Mouse (Mus musculus) heart, embryonic 11.5 days (tissue): ENCODE results near the gene Pip4k2c. TPM values are rescaled to one million over a fixed set of nuclear protein-coding genes. Genes with fewer than 3 reads are reported as not detected.

Experiments
- ATAC-seq: fragments of 200-750 bp; cut with Nextera tagmentation; replicated peaks from 2 replicates; pipeline ENCODE4 v1.8.0; 2017; ENCODE audit warnings: moderate library complexity; ENCODE audit not compliant: insufficient number of reproducible peaks, low FRiP score, low TSS enrichment
- H3K27ac ChIP-seq: fragments of 300-500 bp; sonication (generic); 2 replicates; pipeline ENCODE4 v1.5.1; 2014; ENCODE audit warnings: mild to moderate bottlenecking, low read depth, low read length
- H3K27me3 ChIP-seq: fragments of 300-500 bp; sonication (generic); 2 replicates; pipeline ENCODE4 v1.6.1; 2014; ENCODE audit warnings: mild to moderate bottlenecking, low read length, mixed read lengths; ENCODE audit not compliant: control insufficient read depth, insufficient read depth
- H3K36me3 ChIP-seq: fragments of 300-500 bp; sonication (generic); 2 replicates; pipeline ENCODE4 v1.6.1; 2014; ENCODE audit warnings: mild to moderate bottlenecking, low read length, moderate library complexity, mixed read lengths; ENCODE audit not compliant: control insufficient read depth, insufficient read depth
- H3K4me1 ChIP-seq: fragments of 300-500 bp; sonication (generic); 2 replicates; pipeline ENCODE4 v1.6.1; 2014; ENCODE audit warnings: low read length; ENCODE audit not compliant: control insufficient read depth, insufficient read depth
- H3K4me2 ChIP-seq: fragments of 300-500 bp; sonication (generic); 2 replicates; pipeline ENCODE4 v1.6.1; 2014; ENCODE audit warnings: mild to moderate bottlenecking, moderate library complexity
- H3K4me3 ChIP-seq: fragments of 300-500 bp; sonication (generic); 2 replicates; pipeline ENCODE4 v1.5.1; 2014; ENCODE audit warnings: low read depth, low read length
- H3K9ac ChIP-seq: fragments of 300-500 bp; sonication (generic); 2 replicates; pipeline ENCODE4 v1.6.1; 2014; ENCODE audit warnings: mild to moderate bottlenecking, low read depth, low read length, moderate library complexity
- H3K9me3 ChIP-seq: fragments of 300-500 bp; sonication (generic); replicated peaks from 2 replicates; pipeline ENCODE4 v1.6.1; 2016; ENCODE audit warnings: low read length; ENCODE audit not compliant: control insufficient read depth
- WGBS: fragments of 180-500 bp; shearing (Covaris S2); extraction: QIAGEN DNeasy Blood & Tissue Kit; methylation state at CpG from one replicate; pipeline ENCODE4 v1.1.7; 2014; ENCODE audit not compliant: insufficient replicate concordance; 5-methylcytosine and 5-hydroxymethylcytosine counted together
- polyA plus RNA-seq: library from polyadenylated mRNA; unstranded; fragments of >200 nt; fragmentation: Nextera tagmentation; extraction: Ambion mirVana; gene quantifications from 2 replicates; pipeline ENCODE4 v1.2.1, GENCODE M21; 2014

Gene Pip4k2c
- polyA plus RNA-seq, 1 experiment from 2014 or later = 20.8 TPM

GRCm38 (mm10) chr10:127183759-127184158 is 27.6 kb downstream of the Pip4k2c start:
- Histone ChIP-seq H3K36me3 (peaks cover 5% of the 10 kb centered on the region; the same call in 1 of the 2 replicates), H3K27me3 (peaks cover 41% of the 10 kb centered on the region), H3K9ac (no peak overlapping the region), H3K4me2 (peak overlapping the region; percentile 46), H3K4me3 (0 out of 2 replicates have a peak overlapping the region, but pooled peaks have one; percentile 6), H3K27ac (no peak overlapping the region), H3K9me3 (no peaks in the 10 kb centered on the region), H3K4me1 (peaks cover 17% of the 10 kb centered on the region)
- WGBS = 16% methylated on average over 20 of the region's 20 CpGs
- no peak for ATAC-seq

GRCm38 (mm10) chr10:127182624-127183023 is 28.8 kb downstream of the Pip4k2c start:
- 85% methylated on average over 4 of the region's 4 CpGs for WGBS
- ATAC-seq = no peak
- no peak overlapping the region for H3K4me3 ChIP-seq
- H3K4me2 ChIP-seq = peak overlapping the region; percentile 14; the same call in 1 of the 2 replicates
- no peak overlapping the region for H3K27ac ChIP-seq
- peaks cover 22% of the 10 kb centered on the region for H3K4me1 ChIP-seq
- H3K36me3 ChIP-seq = peaks cover 5% of the 10 kb centered on the region; the same call in 1 of the 2 replicates
- H3K9me3 ChIP-seq = no peaks in the 10 kb centered on the region
- H3K9ac ChIP-seq = no peak overlapping the region
- H3K27me3 ChIP-seq = peaks cover 51% of the 10 kb centered on the region

GRCm38 (mm10) chr10:127181566-127181965 is 29.8 kb downstream of the Pip4k2c start:
- Histone ChIP-seq H3K9me3 (no peaks in the 10 kb centered on the region), H3K27ac (no peak overlapping the region), H3K4me1 (peaks cover 25% of the 10 kb centered on the region), H3K4me3 (no peak overlapping the region), H3K9ac (no peak overlapping the region), H3K27me3 (peaks cover 57% of the 10 kb centered on the region), H3K36me3 (0 out of 2 replicates have a peak, but pooled peaks cover 5% of the 10 kb centered on the region), H3K4me2 (no peak overlapping the region)
- no peak for ATAC-seq
- 60% methylated on average over 6 of the region's 6 CpGs for WGBS

- H3K9me3 ChIP-seq = no peaks in the 10 kb centered on the region
- no peak for ATAC-seq
- peaks cover 25% of the 10 kb centered on the region for H3K4me1 ChIP-seq
- no peak overlapping the region for H3K9ac ChIP-seq
- 0 out of 2 replicates have a peak, but pooled peaks cover 5% of the 10 kb centered on the region for H3K36me3 ChIP-seq
- H3K4me2 ChIP-seq = peak overlapping the region; percentile 58
- peaks cover 64% of the 10 kb centered on the region for H3K27me3 ChIP-seq
- no peak overlapping the region for H3K27ac ChIP-seq
- whole genome bisulfite sequencing = 6% methylated on average over 3 of the region's 3 CpGs
- peak overlapping the region; percentile 24 for H3K4me3 ChIP-seq
Measured at GRCm38 (mm10) chr10:127180695-127181047, 30.7 kb downstream of the Pip4k2c start.

- Histone ChIP-seq H3K27me3 (peaks cover 64% of the 10 kb centered on the region), H3K27ac (no peak within 1 kb of the TSS), H3K36me3 (0 out of 2 replicates have a peak, but pooled peaks cover 5% of the 10 kb centered on the region), H3K4me1 (peaks cover 25% of the 10 kb centered on the region), H3K4me3 (peak within 1 kb of the TSS; percentile 24), H3K9ac (0 out of 2 replicates have a peak within 1 kb of the TSS, but pooled peaks have one; percentile 1), H3K9me3 (no peaks in the 10 kb centered on the region), H3K4me2 (peak within 1 kb of the TSS; percentile 58)
- WGBS = under 1% methylated on average over 34 of the region's 34 CpGs
- ATAC-seq = no peak
Measured at GRCm38 (mm10) chr10:127179871-127180694, 31.3 kb downstream of the Pip4k2c start, which contains the start of gene Slc26a10. Gene Slc26a10 (minus strand): TSS chr10:127180645.

GRCm38 (mm10) chr10:127178286-127179027 is 32.9 kb downstream of the Pip4k2c start:
- Histone ChIP-seq H3K27me3 (peaks cover 66% of the 10 kb centered on the region), H3K36me3 (0 out of 2 replicates have a peak, but pooled peaks cover 4% of the 10 kb centered on the region), H3K4me2 (peak overlapping the region; percentile 58), H3K9ac (peak overlapping the region; percentile 31; the same call in 1 of the 2 replicates), H3K4me1 (peaks cover 22% of the 10 kb centered on the region), H3K4me3 (peak overlapping the region; percentile 34), H3K9me3 (no peaks in the 10 kb centered on the region), H3K27ac (no peak overlapping the region)
- no peak for ATAC-seq
- 5% methylated on average over 41 of the region's 41 CpGs for WGBS

- peak overlapping the region; percentile 34 for H3K4me3 ChIP-seq
- no peak for ATAC-seq
- no peaks in the 10 kb centered on the region for H3K9me3 ChIP-seq
- H3K4me1 ChIP-seq = peaks cover 22% of the 10 kb centered on the region
- H3K27me3 ChIP-seq = peaks cover 60% of the 10 kb centered on the region
- H3K9ac ChIP-seq = peak overlapping the region; percentile 31; the same call in 1 of the 2 replicates
- H3K27ac ChIP-seq = no peak overlapping the region
- 2% methylated on average over 23 of the region's 23 CpGs for WGBS
- H3K36me3 ChIP-seq = no peaks in the 10 kb centered on the region
- H3K4me2 ChIP-seq = peak overlapping the region; percentile 58
Measured at GRCm38 (mm10) chr10:127177719-127178118, 33.7 kb downstream of the Pip4k2c start.

GRCm38 (mm10) chr10:127177235-127177634 is 34.1 kb downstream of the Pip4k2c start:
- no peaks in the 10 kb centered on the region for H3K9me3 ChIP-seq
- H3K4me2 ChIP-seq = peak overlapping the region; percentile 58
- peak overlapping the region; percentile 34; the same call in 1 of the 2 replicates for H3K4me3 ChIP-seq
- H3K4me1 ChIP-seq = peaks cover 22% of the 10 kb centered on the region
- WGBS = 23% methylated on average over 9 of the region's 9 CpGs
- H3K36me3 ChIP-seq = no peaks in the 10 kb centered on the region
- H3K27ac ChIP-seq = no peak overlapping the region
- no peak for ATAC-seq
- peaks cover 57% of the 10 kb centered on the region for H3K27me3 ChIP-seq
- no peak overlapping the region for H3K9ac ChIP-seq
